Mouse (Mus musculus) spleen, postnatal 10 days (tissue): Measurements from ENCODE around the gene Casz1.
A peak's percentile ranks its signal among the peaks of the same experiment; 100 is the strongest.

ENCODE experiments used
- DNase-seq, 2 experiments: peaks; one replicate each; pipeline ENCODE4 v3.0.0; 2021 to 2022; ENCODE audit warnings: low spot score in 2 of 2

Gene Casz1

DNA sequence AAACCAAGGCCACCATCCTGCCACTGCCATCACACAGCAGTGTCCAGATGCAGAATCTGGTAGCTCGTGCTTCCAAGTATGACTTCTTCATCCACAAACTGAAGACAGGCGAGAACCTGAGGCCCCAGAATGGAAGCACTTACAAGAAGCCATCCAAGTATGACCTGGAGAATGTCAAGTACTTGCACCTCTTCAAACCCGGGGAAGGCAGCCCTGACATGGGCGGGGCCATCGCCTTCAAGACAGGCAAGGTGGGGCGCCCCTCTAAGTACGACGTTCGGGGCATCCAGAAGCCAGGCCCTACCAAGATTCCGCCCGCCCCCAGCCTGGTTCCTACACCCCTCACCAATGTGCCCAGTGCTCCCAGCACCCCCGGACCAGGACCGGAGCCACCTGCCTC lies 128.9 kb downstream of the Casz1 start:
- no peak for DNase-seq

GRCm38 (mm10) chr4:148935211-148935610 lies 131.0 kb downstream of the Casz1 start:
- no peak for DNase-seq

DNA sequence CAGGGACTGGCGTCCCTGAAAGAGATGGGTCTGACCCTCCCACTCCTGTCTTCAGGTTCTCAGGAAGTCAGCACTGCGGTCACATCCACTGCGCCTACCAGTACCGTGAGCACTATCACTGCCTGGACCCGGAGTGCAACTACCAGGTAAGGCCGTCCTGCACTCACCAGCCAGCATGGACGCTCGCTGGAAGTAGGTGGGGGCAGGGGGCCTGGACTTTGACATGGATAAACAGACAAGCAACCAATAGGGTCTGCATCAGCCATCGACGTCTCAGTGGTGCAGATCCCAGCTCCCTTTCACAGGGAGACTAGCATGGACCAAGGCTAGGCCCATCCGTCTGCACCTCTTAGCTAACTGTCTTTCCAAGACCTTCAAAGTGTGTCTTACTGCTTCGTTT lies 131.9 kb downstream of the Casz1 start:
- DNase-seq, result no peak

GRCm38 (mm10) chr4:148936727-148937126 lies 132.5 kb downstream of the Casz1 start:
- no peak for DNase-seq

GRCm38 (mm10) chr4:148938546-148938945 lies 134.3 kb downstream of the Casz1 start:
- DNase-seq, result no peak

DNA sequence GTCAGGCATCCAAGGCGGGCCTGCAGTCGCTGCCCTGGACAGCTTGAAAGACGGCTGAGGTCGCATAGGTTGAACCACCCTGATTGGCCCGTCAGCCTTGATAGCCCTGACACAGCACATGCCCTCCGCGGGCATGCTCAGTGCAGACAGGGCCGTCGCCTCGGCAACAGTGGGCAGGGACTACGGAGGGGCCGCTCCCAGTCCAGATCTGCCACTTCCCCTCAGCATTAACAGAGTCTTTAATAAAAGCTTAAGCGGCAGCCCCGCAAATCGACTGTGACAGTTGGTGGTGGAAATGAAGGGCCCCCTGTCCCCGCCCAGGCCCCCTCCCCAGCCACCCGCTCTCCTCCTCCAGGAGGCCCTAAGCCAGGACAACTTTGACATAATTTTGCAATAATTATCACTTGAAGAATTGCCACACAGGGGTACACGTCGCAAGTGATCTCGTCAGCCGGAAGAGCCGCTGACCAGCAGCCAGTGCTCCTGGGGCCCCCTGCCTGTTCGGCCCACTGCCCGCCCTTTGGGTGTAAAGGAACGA lies 136.5 kb downstream of the Casz1 start:
- peak; percentile 24 to 77 for DNase-seq

- peak in 1 of 2 experiments; percentile 21 for DNase-seq
These were observed 137.1 kb downstream of the Casz1 start for GRCm38 (mm10) chr4:148941321-148941720.

- DNase-seq, result no peak
These were observed 138.9 kb downstream of the Casz1 start for GRCm38 (mm10) chr4:148943099-148943498.

GRCm38 (mm10) chr4:148945476-148945881 lies 141.2 kb downstream of the Casz1 start:
- DNase-seq, result no peak

DNA sequence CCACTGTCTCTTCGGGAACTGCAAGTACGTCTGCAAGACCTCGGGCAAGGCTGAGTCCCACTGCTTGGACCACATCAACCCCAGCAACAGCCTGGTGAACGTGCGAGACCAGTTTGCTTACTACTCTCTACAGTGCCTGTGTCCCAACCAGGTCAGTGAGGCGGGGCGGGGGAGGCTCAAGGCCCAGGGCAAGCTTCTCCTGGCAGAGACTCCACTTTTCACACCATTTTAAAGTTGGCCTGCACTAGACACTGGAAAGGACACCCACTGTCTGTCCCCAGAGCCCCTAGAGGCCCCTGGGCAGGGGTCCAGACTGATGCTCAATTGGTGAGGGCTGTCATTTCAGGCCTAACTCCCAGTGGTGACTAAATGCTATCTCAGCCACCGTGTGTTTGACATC lies 141.8 kb downstream of the Casz1 start:
- no peak for DNase-seq

DNA sequence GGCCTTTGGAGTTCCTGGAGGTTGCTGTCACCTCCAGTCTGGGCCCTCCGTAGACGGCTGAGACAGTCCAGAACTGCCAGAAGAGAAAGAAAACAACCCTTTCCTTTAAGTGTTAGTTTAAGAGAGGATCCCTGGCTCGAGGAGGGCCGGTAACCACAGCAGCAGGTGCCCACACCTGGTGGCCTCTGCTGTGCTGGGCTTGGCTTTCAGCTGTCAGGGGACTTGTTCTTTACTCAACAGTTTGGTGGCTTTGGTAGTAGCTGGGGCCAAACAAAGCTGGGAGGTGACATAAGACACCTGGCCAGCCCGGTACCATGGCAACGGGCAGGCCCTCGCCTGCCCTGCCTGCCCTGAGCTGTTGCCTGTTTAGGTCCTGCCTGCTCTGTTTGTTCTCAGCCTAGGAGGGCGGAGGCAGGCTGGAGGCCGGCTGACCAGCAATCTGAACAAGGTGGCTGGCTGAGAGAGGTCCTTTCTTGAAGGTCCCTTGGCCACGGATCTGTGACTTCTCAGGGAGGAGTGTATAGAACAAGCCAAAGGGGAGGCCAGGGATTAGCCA lies 143.7 kb downstream of the Casz1 start:
- no peak for DNase-seq

- no peak for DNase-seq
These were observed 146.3 kb downstream of the Casz1 start for GRCm38 (mm10) chr4:148950487-148950886.

- no peak for DNase-seq
These were observed 146.9 kb downstream of the Casz1 start for GRCm38 (mm10) chr4:148950932-148951650.

GRCm38 (mm10) chr4:148951821-148952291 lies 147.6 kb downstream of the Casz1 start:
- DNase-seq, result no peak

DNA sequence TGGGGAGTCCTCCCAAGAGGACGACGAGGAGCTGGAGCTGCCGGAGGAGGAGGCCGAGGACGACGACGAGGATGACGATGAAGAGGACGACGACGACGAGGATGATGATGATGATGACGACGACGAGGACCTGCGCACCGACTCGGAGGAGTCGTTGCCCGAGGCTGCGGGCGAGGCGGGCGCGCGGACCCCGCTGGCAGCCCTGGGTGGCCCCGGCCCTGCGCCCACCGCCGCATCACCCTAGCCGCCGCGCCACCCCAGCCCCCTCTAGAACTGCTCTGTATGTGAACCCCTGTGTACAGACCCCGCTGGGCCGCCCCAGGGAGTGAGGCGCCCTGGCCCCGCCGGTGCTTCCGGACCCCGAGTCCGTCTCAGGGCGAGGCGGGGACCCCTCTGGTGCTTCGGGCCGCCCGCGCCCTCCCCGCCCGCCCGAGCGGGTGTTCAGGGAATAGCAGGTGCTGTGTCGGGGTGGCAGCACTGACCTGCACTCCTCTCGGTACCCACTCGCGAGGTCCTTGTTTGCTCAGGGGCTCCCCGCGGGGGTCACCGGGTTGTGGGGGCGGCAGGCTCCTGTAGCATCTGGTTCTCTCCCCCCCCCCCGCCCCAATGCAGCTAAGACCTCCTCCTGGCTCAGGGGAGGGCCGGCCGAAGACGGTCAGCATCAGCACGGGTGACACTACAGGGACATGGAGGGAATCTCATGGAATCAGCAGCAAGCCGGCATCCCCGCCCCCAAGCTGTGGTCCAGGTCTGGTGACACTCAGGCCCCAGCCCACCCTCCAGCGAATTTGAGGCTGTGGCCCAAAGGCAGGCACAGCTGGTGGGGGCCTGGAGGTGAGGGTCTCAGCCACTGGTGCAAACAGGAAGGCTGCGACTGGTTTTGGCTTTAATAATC lies 148.3 kb downstream of the Casz1 start:
- DNase-seq, result no peak

- no peak for DNase-seq
These were observed 151.0 kb downstream of the Casz1 start for GRCm38 (mm10) chr4:148955131-148955813.

GRCm38 (mm10) chr4:148960011-148960410 lies 155.8 kb downstream of the Casz1 start:
- DNase-seq, result no peak

GRCm38 (mm10) chr4:148961081-148961480 lies 156.9 kb downstream of the Casz1 start:
- DNase-seq, result no peak

DNA sequence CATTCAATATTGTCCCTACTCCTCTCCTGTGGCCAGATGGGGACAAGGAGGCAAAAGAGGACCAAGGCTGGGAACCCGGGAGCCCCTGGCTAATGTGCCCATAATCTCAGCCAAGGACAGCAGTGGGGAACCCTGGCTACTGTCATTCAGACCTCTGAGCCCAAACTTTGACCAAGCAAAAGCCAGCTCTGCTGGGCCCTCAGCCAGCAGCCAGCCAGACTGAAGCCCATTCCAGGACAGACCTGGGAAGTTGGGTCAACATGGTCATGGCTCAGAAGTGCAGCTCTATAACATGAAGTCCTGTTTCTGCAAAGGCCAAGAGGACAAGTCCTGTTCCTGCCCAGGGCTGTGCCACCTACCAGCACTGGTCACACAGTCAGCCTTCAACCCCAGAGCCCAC lies 157.9 kb downstream of the Casz1 start:
- DNase-seq, result no peak

GRCm38 (mm10) chr4:148964541-148965310 lies 160.5 kb downstream of the Casz1 start:
- no peak for DNase-seq

GRCm38 (mm10) chr4:148966132-148966531 lies 161.9 kb downstream of the Casz1 start:
- DNase-seq, result no peak
